7 mouse cellular contexts compared by ENCODE assay signal in genomic region chr16:94569229-94570176, GRCm38 (mm10). TPM values are rescaled to one million over a fixed set of nuclear protein-coding genes. Genes with fewer than 3 reads are reported as not detected.
A peak's percentile ranks its signal among the peaks of the same experiment; 100 is the strongest.
DNase-seq lines count a peak whose midpoint lies in the region; ATAC-seq lines count a peak whose summit lies in the region.

Gene Dyrk1a (plus strand): TSS chr16:94570010.

- H3K9ac ChIP-seq in embryonic facial prominence, embryonic 12.5 days, result peak within 1 kb of the TSS; percentile 100
- H3K9ac ChIP-seq in limb, embryonic 11.5 days (ENCODE audit: low read length), result peak within 1 kb of the TSS; percentile 99
- H3K9ac ChIP-seq in midbrain, embryonic 14.5 days (replicated peaks; ENCODE audit: low read length), result peak within 1 kb of the TSS; percentile 98

- peaks cover 16% of the 10 kb centered on the region for H3K4me1 ChIP-seq in embryonic facial prominence, embryonic 12.5 days
- H3K4me1 ChIP-seq in limb, embryonic 11.5 days (ENCODE audit: control insufficient read depth, insufficient read depth, low read length), result 0 out of 2 replicates have a peak, but pooled peaks cover 4% of the 10 kb centered on the region
- H3K4me1 ChIP-seq in midbrain, embryonic 14.5 days (ENCODE audit: control insufficient read depth, insufficient read depth, low read length), result peaks cover 32% of the 10 kb centered on the region

- no peaks in the 10 kb centered on the region for H3K27me3 ChIP-seq in embryonic facial prominence, embryonic 12.5 days
- H3K27me3 ChIP-seq in limb, embryonic 11.5 days (ENCODE audit: control insufficient read depth, insufficient read depth, low read length), result no peaks in the 10 kb centered on the region
- no peaks in the 10 kb centered on the region for H3K27me3 ChIP-seq in midbrain, embryonic 14.5 days (ENCODE audit: control insufficient read depth, insufficient read depth, low read length)

- DNase-seq in adrenal gland, postnatal 25 days, result peak; percentile 99
- DNase-seq in heart, adult 11 months, result peak; percentile 100
- peak; percentile 98 for DNase-seq in kidney, adult 18-20 months
- peak; percentile 98 for DNase-seq in limb, embryonic 11.5 days (ENCODE audit: low spot score)
- DNase-seq in midbrain, embryonic 14.5 days, result peak; percentile 100
- DNase-seq in spleen, adult 18-20 months, result peak; percentile 99

- peak; percentile 90 for ATAC-seq in embryonic facial prominence, embryonic 12.5 days (ENCODE audit: insufficient number of reproducible peaks, insufficient read depth, low FRiP score, low TSS enrichment)
- ATAC-seq in limb, embryonic 11.5 days (ENCODE audit: insufficient number of reproducible peaks, low FRiP score, low TSS enrichment, low read depth), result peak; percentile 95
- peak; percentile 96 for ATAC-seq in midbrain, embryonic 14.5 days (ENCODE audit: low FRiP score, low TSS enrichment)

- H3K27ac ChIP-seq in embryonic facial prominence, embryonic 12.5 days, result peak within 1 kb of the TSS; percentile 100
- peak within 1 kb of the TSS; percentile 100 for H3K27ac ChIP-seq in limb, embryonic 11.5 days (replicated peaks; ENCODE audit: low read depth, low read length)
- peak within 1 kb of the TSS; percentile 100 for H3K27ac ChIP-seq in midbrain, embryonic 14.5 days (replicated peaks; ENCODE audit: low read depth, low read length)

- no peaks in the 10 kb centered on the region for H3K9me3 ChIP-seq in embryonic facial prominence, embryonic 12.5 days
- H3K9me3 ChIP-seq in limb, embryonic 11.5 days (ENCODE audit: control insufficient read depth, low read length), result no peaks in the 10 kb centered on the region
- H3K9me3 ChIP-seq in midbrain, embryonic 14.5 days (ENCODE audit: control insufficient read depth, low read length), result no peaks in the 10 kb centered on the region

- H3K36me3 ChIP-seq in embryonic facial prominence, embryonic 12.5 days, result no peaks in the 10 kb centered on the region
- no peaks in the 10 kb centered on the region for H3K36me3 ChIP-seq in limb, embryonic 11.5 days (ENCODE audit: control insufficient read depth, insufficient read depth, low read length)
- H3K36me3 ChIP-seq in midbrain, embryonic 14.5 days (ENCODE audit: control insufficient read depth, insufficient read depth, low read length), result no peaks in the 10 kb centered on the region

- under 1% methylated on average over 98 of the region's 133 CpGs for WGBS in embryonic facial prominence, embryonic 12.5 days
- under 1% methylated on average over 112 of the region's 133 CpGs for WGBS in limb, embryonic 11.5 days
- under 1% methylated on average over 107 of the region's 133 CpGs for WGBS in midbrain, embryonic 14.5 days

- peak within 1 kb of the TSS; percentile 71 for H3K4me2 ChIP-seq in embryonic facial prominence, embryonic 12.5 days (replicated peaks)
- H3K4me2 ChIP-seq in limb, embryonic 11.5 days (ENCODE audit: low read depth, severe bottlenecking), result peak within 1 kb of the TSS; percentile 65
- peak within 1 kb of the TSS; percentile 75 for H3K4me2 ChIP-seq in midbrain, embryonic 14.5 days (ENCODE audit: low read length)

- H3K4me3 ChIP-seq in embryonic facial prominence, embryonic 12.5 days, result peak within 1 kb of the TSS; percentile 93
- peak within 1 kb of the TSS; percentile 99 for H3K4me3 ChIP-seq in limb, embryonic 11.5 days (ENCODE audit: low read depth, low read length)
- peak within 1 kb of the TSS; percentile 99 for H3K4me3 ChIP-seq in midbrain, embryonic 14.5 days (replicated peaks; ENCODE audit: low read depth, low read length)

RNA-seq across cellular contexts. Expression of gene Dyrk1a, which starts in this region (rescaled TPM):
- total RNA-seq in adrenal gland, postnatal 25 days (2021), result 59.4 and 76.4 TPM in 2 replicates
- 9.0 and 10.3 TPM in 2 replicates for polyA plus RNA-seq in embryonic facial prominence, embryonic 12.5 days (2016; fragmentation: Nextera tagmentation; extraction: Ambion mirVana)
- 12.1 and 13.4 TPM in 2 replicates for polyA plus RNA-seq in limb, embryonic 11.5 days (2014; fragmentation: Nextera tagmentation; extraction: Ambion mirVana)
- 16.8 and 20.8 TPM in 2 replicates for polyA plus RNA-seq in midbrain, embryonic 14.5 days (2014; fragmentation: Nextera tagmentation; extraction: Ambion mirVana)

Comparison
In these comparisons a context has a peak if more than half of its experiments do, and no peak if none do; other contexts are left out.
1. Peak in every context shown above with its lines: DNase-seq, ATAC-seq, H3K4me3 ChIP-seq and H3K27ac ChIP-seq.